Mouse (Mus musculus) embryonic facial prominence, embryonic 12.5 days (tissue): ENCODE data around the gene Nos1ap. TPM values are rescaled to one million over a fixed set of nuclear protein-coding genes. Genes with fewer than 3 reads are reported as not detected.

Source experiments
- ATAC-seq: fragments of 200-750 bp; cut with Nextera tagmentation; 2 replicates; pipeline ENCODE4 v1.8.0; 2017; ENCODE audit not compliant: insufficient number of reproducible peaks, insufficient read depth, low FRiP score, low TSS enrichment
- H3K27ac ChIP-seq: fragments of 300-500 bp; sonication (generic); 2 replicates; pipeline ENCODE4 v1.5.1; 2016; ENCODE audit warnings: mild to moderate bottlenecking
- H3K27me3 ChIP-seq: fragments of 300-500 bp; sonication (generic); 2 replicates; pipeline ENCODE4 v1.6.1; 2016; ENCODE audit warnings: mild to moderate bottlenecking, moderate library complexity
- H3K36me3 ChIP-seq: fragments of 300-500 bp; sonication (generic); 2 replicates; pipeline ENCODE4 v1.6.1; 2016; ENCODE audit warnings: mild to moderate bottlenecking
- H3K4me1 ChIP-seq: fragments of 300-500 bp; sonication (generic); 2 replicates; pipeline ENCODE4 v1.6.1; 2016
- H3K4me2 ChIP-seq: fragments of 300-500 bp; sonication (generic); replicated peaks from 2 replicates; pipeline ENCODE4 v1.6.1; 2016; ENCODE audit warnings: mild to moderate bottlenecking, moderate library complexity
- H3K4me3 ChIP-seq: fragments of 300-500 bp; sonication (generic); 2 replicates; pipeline ENCODE4 v1.5.1; 2016; ENCODE audit warnings: mild to moderate bottlenecking
- H3K9ac ChIP-seq: fragments of 300-500 bp; sonication (generic); 2 replicates; pipeline ENCODE4 v1.6.1; 2016; ENCODE audit warnings: mild to moderate bottlenecking, moderate library complexity
- H3K9me3 ChIP-seq: fragments of 300-500 bp; sonication (generic); 2 replicates; pipeline ENCODE4 v1.6.1; 2016; ENCODE audit warnings: mild to moderate bottlenecking, moderate library complexity
- WGBS: fragments of 180-500 bp; shearing (Covaris S2); methylation state at CpG from one replicate; pipeline ENCODE4 v1.1.7; 2016; 5-methylcytosine and 5-hydroxymethylcytosine counted together
- polyA plus RNA-seq: library from polyadenylated mRNA; unstranded; fragments of >200 nt; fragmentation: Nextera tagmentation; extraction: Ambion mirVana; gene quantifications from 2 replicates; pipeline ENCODE4 v1.2.1, GENCODE M21; 2016

Gene Nos1ap
- polyA plus RNA-seq, 1 experiment from 2014 or later = 10.9 TPM

DNA sequence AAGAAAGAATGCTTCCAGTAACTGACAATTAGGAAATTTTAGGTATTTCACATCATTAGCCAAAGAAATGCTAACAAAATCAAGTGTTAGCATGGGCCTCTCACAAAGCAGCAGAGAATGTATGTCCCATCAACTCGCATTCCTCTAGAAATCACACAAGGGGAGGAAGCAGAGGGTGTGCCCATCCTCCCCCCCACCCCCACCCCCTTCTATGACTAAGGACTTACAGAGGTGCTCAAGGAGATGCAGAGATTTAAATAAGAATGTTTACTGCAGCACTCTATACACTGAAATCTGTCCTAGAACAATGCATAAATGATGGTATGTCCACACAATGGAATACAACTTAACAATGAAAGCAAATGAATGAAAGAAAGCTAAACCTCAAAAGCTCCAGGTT is 27.2 kb downstream of the Nos1ap start:
- 59% methylated on average over 1 of the region's 1 CpGs for WGBS
- no peaks in the 10 kb centered on the region for H3K9me3 ChIP-seq
- no peaks in the 10 kb centered on the region for H3K27me3 ChIP-seq
- H3K36me3 ChIP-seq = no peaks in the 10 kb centered on the region
- H3K4me3 ChIP-seq = no peak overlapping the region
- ATAC-seq = no peak
- H3K4me2 ChIP-seq = no peak overlapping the region
- H3K27ac ChIP-seq = no peak overlapping the region
- H3K9ac ChIP-seq = no peak overlapping the region
- no peaks in the 10 kb centered on the region for H3K4me1 ChIP-seq

GRCm38 (mm10) chr1:170560768-170561167 is 28.9 kb downstream of the Nos1ap start:
- Histone ChIP-seq H3K4me1 (no peaks in the 10 kb centered on the region), H3K4me2 (no peak overlapping the region), H3K9ac (no peak overlapping the region), H3K4me3 (no peak overlapping the region), H3K9me3 (no peaks in the 10 kb centered on the region), H3K27ac (no peak overlapping the region), H3K27me3 (no peaks in the 10 kb centered on the region), H3K36me3 (no peaks in the 10 kb centered on the region)
- ATAC-seq = no peak
- WGBS = 80% methylated on average over 3 of the region's 3 CpGs

DNA sequence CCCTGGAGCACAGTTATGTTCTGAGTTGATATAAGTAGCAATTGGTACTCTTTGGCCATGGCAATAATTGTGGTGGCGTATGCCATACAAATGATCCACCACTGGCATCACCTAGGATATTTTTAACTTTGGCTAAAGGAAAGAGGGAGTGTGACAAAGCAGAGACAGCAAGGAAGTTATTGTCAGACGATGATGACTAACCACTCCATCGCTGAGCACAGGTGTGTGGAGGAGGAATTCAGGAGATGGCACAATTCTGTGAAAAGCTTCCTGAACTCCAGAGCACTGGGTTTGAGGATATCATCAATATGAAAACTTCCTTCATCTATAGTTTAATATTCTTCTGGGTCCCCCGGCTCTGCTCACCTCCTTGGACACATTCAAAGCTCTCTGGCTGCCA is 31.7 kb downstream of the Nos1ap start:
- H3K9ac ChIP-seq = no peak overlapping the region
- 90% methylated on average over 4 of the region's 4 CpGs for WGBS
- no peak overlapping the region for H3K27ac ChIP-seq
- H3K4me2 ChIP-seq = no peak overlapping the region
- H3K4me1 ChIP-seq = no peaks in the 10 kb centered on the region
- H3K36me3 ChIP-seq = no peaks in the 10 kb centered on the region
- ATAC-seq = no peak
- no peaks in the 10 kb centered on the region for H3K9me3 ChIP-seq
- no peak overlapping the region for H3K4me3 ChIP-seq
- no peaks in the 10 kb centered on the region for H3K27me3 ChIP-seq

DNA sequence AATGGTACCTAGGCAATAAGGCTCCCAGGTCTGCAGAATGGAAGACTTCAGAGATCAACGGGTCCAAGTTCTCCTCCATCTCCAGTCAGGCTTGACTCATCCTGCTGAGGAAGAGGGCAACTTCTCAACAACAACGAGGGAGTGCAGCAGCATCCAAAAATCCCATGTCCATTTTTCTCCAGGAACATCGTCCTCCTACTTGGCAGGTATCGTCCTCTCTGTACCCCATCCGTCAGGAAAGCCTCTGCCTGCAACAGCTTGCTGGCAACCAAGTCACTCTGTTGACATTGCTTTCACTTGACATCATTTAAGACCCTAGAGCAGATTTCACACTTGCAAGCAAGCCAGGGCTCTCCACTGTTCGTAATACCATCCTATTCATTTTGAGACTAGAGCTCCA is 33.0 kb downstream of the Nos1ap start:
- Histone ChIP-seq H3K9ac (no peak overlapping the region), H3K9me3 (no peaks in the 10 kb centered on the region), H3K27ac (no peak overlapping the region), H3K4me2 (no peak overlapping the region), H3K27me3 (no peaks in the 10 kb centered on the region), H3K4me1 (no peaks in the 10 kb centered on the region), H3K36me3 (no peaks in the 10 kb centered on the region), H3K4me3 (no peak overlapping the region)
- ATAC-seq = no peak
- 94% methylated on average over 6 of the region's 6 CpGs for WGBS

GRCm38 (mm10) chr1:170554939-170555293 is 34.7 kb downstream of the Nos1ap start:
- Histone ChIP-seq H3K4me3 (no peak overlapping the region), H3K4me2 (no peak overlapping the region), H3K9ac (no peak overlapping the region), H3K4me1 (peaks cover 10% of the 10 kb centered on the region; the same call in 1 of the 2 replicates), H3K27me3 (no peaks in the 10 kb centered on the region), H3K36me3 (no peaks in the 10 kb centered on the region), H3K9me3 (no peaks in the 10 kb centered on the region), H3K27ac (no peak overlapping the region)
- ATAC-seq = no peak
- 89% methylated on average over 3 of the region's 3 CpGs for WGBS

DNA sequence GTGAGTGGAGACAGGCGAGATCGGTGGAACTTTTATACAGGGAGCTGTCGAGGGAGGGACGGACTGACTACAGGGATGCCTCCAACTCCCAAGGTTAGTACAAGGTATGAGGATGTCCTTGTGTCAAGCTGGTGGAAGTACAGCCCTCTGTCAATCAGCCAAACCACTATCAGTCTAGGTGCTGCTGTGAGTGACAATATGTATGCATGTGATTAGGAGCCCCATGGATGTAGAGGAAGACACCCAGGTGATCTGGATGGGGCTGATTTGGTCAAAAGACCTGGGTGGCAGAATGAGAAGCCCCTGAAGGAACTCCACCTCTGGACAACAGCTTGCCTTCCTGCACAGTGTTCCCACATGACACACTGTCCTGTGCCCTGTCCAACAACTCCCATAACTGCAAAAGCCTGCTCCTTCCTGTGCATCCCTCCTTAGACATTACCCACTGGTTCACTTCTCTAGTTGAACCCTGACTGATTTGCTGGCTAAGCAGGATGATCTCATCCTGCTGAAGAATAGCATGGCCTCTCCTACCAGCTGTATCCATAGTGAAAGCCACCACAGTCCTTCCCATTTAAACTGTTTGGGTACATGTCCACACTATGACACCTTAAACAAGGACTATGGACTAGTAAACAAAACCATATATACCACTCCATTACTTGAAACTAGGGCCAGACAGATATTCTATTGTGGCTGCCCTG is 35.3 kb downstream of the Nos1ap start:
- WGBS = 94% methylated on average over 4 of the region's 4 CpGs
- ATAC-seq = no peak
- H3K27ac ChIP-seq = no peak overlapping the region
- H3K4me3 ChIP-seq = no peak overlapping the region
- no peak overlapping the region for H3K4me2 ChIP-seq
- peaks cover 10% of the 10 kb centered on the region; the same call in 1 of the 2 replicates for H3K4me1 ChIP-seq
- no peak overlapping the region for H3K9ac ChIP-seq
- H3K9me3 ChIP-seq = no peaks in the 10 kb centered on the region
- no peaks in the 10 kb centered on the region for H3K36me3 ChIP-seq
- no peaks in the 10 kb centered on the region for H3K27me3 ChIP-seq

DNA sequence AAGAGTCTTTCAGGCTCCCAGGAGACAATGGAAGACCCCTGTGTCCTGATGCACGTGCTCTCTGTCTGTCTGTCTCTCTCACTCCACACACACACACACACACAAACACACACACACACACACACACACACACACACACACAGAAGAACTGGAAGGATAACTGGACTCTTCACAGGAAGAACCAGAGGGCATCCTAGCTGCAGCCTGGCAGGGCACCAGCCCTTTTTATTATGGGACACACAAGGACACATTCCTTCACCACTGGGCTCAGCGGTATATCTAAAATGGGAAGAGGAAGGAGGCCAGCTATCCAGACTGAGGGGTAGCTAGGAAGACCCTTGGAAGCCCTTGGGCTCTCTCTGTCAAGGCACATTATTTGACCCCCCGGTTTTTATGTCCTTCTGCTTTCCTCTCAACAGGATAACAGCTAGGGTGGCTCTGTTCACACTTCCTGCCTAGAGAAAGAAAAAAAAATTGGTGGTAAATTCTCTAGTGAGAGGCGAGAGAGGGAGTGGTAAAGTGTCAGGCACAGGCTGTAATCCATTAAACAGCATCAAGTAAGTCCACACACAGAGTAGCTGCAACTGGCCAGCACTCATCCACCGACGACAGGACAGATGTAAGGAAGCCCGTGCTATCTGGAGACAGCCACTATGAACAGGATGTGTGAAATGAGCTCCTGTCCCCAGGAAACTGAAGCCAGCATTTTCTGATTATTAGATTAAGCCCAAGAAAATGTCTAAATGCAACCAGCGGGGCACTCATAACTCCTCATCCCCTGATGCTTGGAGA is 38.8 kb downstream of the Nos1ap start:
- Histone ChIP-seq H3K27me3 (no peaks in the 10 kb centered on the region), H3K4me3 (no peak overlapping the region)

GRCm38 (mm10) chr1:170549059-170549458 is 40.6 kb downstream of the Nos1ap start:
- Histone ChIP-seq H3K9me3 (no peaks in the 10 kb centered on the region), H3K27ac (no peak overlapping the region), H3K9ac (no peak overlapping the region), H3K4me1 (peaks cover 10% of the 10 kb centered on the region; the same call in 1 of the 2 replicates), H3K36me3 (no peaks in the 10 kb centered on the region), H3K4me3 (no peak overlapping the region), H3K27me3 (no peaks in the 10 kb centered on the region), H3K4me2 (no peak overlapping the region)
- WGBS = 70% methylated on average over 9 of the region's 9 CpGs
- ATAC-seq = no peak

More for the DNA sequence above, 38.8 kb downstream of the Nos1ap start:
- H3K36me3 ChIP-seq = no peaks in the 10 kb centered on the region
- peaks cover 10% of the 10 kb centered on the region; the same call in 1 of the 2 replicates for H3K4me1 ChIP-seq
- H3K27ac ChIP-seq = no peak overlapping the region
- ATAC-seq = no peak
- H3K9ac ChIP-seq = no peak overlapping the region
- no peaks in the 10 kb centered on the region for H3K9me3 ChIP-seq
- no peak overlapping the region for H3K4me2 ChIP-seq
- 40% methylated on average over 8 of the region's 8 CpGs for WGBS

DNA sequence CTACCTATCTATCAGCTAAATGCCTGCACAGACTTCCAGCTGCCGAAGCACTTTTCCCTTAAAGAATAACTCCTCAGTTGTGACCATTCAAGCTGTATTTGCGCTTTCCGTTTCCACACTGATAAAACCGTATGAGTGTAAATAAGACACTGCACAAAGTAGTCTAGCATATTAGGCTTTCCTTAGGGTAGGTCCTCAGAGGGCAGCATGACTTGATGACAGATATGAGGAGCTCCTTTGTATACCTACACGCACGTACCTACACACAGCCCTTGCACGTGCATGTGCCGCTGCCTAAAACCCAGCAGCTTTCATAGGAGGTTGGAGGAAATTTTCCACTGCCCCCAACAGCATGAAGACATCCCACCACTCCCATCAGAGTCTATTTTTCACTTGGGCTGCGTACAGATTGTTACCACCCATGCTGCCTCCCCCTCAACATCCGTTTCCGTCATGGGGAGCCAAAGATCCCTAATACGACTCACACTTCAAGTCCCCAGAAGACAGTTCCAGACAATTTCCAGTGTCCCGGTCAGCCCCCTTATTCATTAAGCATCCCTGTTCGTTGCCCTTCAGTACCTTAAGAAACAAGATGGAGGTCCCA is 41.4 kb downstream of the Nos1ap start:
- no peak overlapping the region for H3K27ac ChIP-seq
- 90% methylated on average over 14 of the region's 14 CpGs for WGBS

GRCm38 (mm10) chr1:170546297-170546696 is 43.4 kb downstream of the Nos1ap start:
- Histone ChIP-seq H3K4me2 (no peak overlapping the region), H3K27me3 (no peaks in the 10 kb centered on the region), H3K4me1 (peaks cover 9% of the 10 kb centered on the region; the same call in 1 of the 2 replicates), H3K9ac (no peak overlapping the region), H3K27ac (no peak overlapping the region), H3K9me3 (no peaks in the 10 kb centered on the region), H3K36me3 (no peaks in the 10 kb centered on the region), H3K4me3 (no peak overlapping the region)
- ATAC-seq = no peak
- WGBS = 86% methylated on average over 4 of the region's 4 CpGs

More for the DNA sequence above, 41.4 kb downstream of the Nos1ap start:
- Histone ChIP-seq H3K9me3 (no peaks in the 10 kb centered on the region), H3K4me2 (no peak overlapping the region), H3K36me3 (no peaks in the 10 kb centered on the region), H3K4me3 (no peak overlapping the region), H3K9ac (no peak overlapping the region), H3K4me1 (peaks cover 10% of the 10 kb centered on the region; the same call in 1 of the 2 replicates), H3K27me3 (no peaks in the 10 kb centered on the region)
- ATAC-seq = no peak

DNA sequence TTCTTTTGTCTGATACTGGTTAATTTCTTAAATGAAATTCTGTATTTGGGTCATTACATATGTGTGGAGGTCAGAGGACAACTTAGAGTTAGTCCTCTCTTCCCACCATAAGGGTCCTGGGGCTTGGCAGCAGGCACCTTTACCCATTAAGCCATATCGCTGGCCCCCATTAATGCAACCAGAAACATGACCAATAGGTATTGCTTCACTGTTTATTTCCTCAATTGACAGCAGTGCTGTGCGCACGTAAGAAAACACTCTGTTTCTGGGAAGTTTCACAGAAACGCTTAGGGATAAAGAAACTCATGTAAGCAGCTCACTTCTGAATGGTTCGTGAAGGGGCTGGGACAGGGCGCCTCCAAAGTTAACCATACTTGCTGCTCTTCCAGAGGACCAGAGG is 44.4 kb downstream of the Nos1ap start:
- WGBS = 83% methylated on average over 6 of the region's 6 CpGs
- no peak for ATAC-seq

GRCm38 (mm10) chr1:170539507-170539906 is 50.2 kb downstream of the Nos1ap start:
- Histone ChIP-seq H3K27me3 (no peaks in the 10 kb centered on the region), H3K36me3 (no peaks in the 10 kb centered on the region), H3K27ac (no peak overlapping the region), H3K4me2 (no peak overlapping the region), H3K4me3 (no peak overlapping the region), H3K9me3 (no peaks in the 10 kb centered on the region), H3K4me1 (no peaks in the 10 kb centered on the region), H3K9ac (no peak overlapping the region)
- no peak for ATAC-seq
- 86% methylated on average over 3 of the region's 3 CpGs for WGBS

More for the DNA sequence above, 44.4 kb downstream of the Nos1ap start:
- H3K4me2 ChIP-seq = no peak overlapping the region
- no peaks in the 10 kb centered on the region for H3K9me3 ChIP-seq
- no peaks in the 10 kb centered on the region for H3K27me3 ChIP-seq
- H3K9ac ChIP-seq = no peak overlapping the region
- H3K36me3 ChIP-seq = no peaks in the 10 kb centered on the region
- no peak overlapping the region for H3K27ac ChIP-seq
- H3K4me3 ChIP-seq = no peak overlapping the region
- no peaks in the 10 kb centered on the region for H3K4me1 ChIP-seq
